Comparison of ENCODE assay signal across 5 mouse cellular contexts in the genomic region with DNA sequence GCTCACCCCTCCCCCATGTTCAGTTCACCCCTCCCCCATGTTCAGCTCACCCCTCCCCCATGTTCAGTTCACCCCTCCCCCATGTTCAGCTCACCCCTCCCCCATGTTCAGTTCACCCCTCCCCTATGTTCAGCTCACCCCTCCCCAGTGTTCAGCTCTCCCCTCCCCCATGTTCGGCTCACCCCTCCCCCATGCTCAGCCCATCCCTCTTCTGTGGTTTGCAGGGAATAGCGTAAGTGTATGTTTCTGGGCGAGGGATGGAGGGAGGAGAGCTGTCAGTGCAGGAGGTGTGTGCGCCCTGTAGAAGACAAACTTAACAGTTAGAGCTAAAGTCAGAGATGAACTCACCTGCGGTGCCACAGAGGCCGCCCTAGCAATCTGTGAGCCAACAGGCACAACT. TPM values are rescaled to one million over a fixed set of nuclear protein-coding genes. Genes with fewer than 3 reads are reported as not detected.
DNase-seq lines count a peak whose midpoint lies in the region; TF ChIP-seq lines count a peak whose summit lies in the region.
"Not testable (repeated sequence)": the region's sequence is repeated elsewhere in the genome, so short reads cannot be mapped to it uniquely, and the experiment has no call there.
"Had no signal": no experiment of that assay in that cellular context is flagged by ENCODE, and none has a peak within 500 bp of the region (broad histone marks: within the 10 kb centered on the region; RNA-seq: fewer than 3 reads in every experiment).

No protein-coding gene starts in this region.

- H3K36me3 ChIP-seq in ES-Bruce4 (ENCODE audit: control insufficient read depth, insufficient read depth, low read length, poor library complexity, severe bottlenecking); ES-E14 (ENCODE audit: control insufficient read depth, insufficient read depth, low read length, poor library complexity, severe bottlenecking): not testable (repeated sequence)

- H3K9me3 ChIP-seq in ES-Bruce4 (replicated peaks; ENCODE audit: control insufficient read depth, insufficient read depth, low read length, poor library complexity, severe bottlenecking); ES-E14 (ENCODE audit: control insufficient read depth, insufficient read depth, low read depth, low read length): not testable (repeated sequence)

- DNase-seq in ES-E14 (ENCODE audit: low read depth, low spot score), result not testable (repeated sequence)
- DNase-seq in ZHBTc4 (ENCODE audit: low read depth, low spot score), result peak; percentile 82
- DNase-seq in thymus, postnatal 0 days (ENCODE audit: low spot score), result peak; percentile 31

- not testable (repeated sequence) for H3K9ac ChIP-seq in ES-Bruce4 (ENCODE audit: low read depth, poor library complexity, severe bottlenecking); ES-E14 (ENCODE audit: insufficient read depth, low read depth, low read length, poor library complexity, severe bottlenecking)

- in situ Hi-C loops in ES-E14 (cut with MboI; ENCODE audit: low sequenced_read_pairs in 2 of 2, unreplicated experiment in 2 of 2), result not testable (repeated sequence)

- H3K4me1 ChIP-seq in ES-Bruce4 (ENCODE audit: control insufficient read depth, insufficient read depth, low read length), result peaks cover 15% of the 10 kb centered on the region
- H3K4me1 ChIP-seq in ES-E14 (ENCODE audit: control insufficient read depth in 2 of 2, insufficient read depth in 2 of 2, low read length in 2 of 2, poor library complexity in 1 of 2), result peaks cover 10 to 34% of the 10 kb centered on the region in 2 experiments

- H3K27me3 ChIP-seq in ES-Bruce4 (ENCODE audit: control insufficient read depth, insufficient read depth, low read length, poor library complexity, severe bottlenecking), result not testable (repeated sequence)

- not testable (repeated sequence) for H3K4me3 ChIP-seq in ES-Bruce4 (ENCODE audit: low read depth, low read length)
- peak overlapping the region in 1 of 2 experiments; percentile 14; a peak in 1 of 4 replicates for H3K4me3 ChIP-seq in ES-E14 (ENCODE audit: insufficient read depth in 1 of 2, low read depth in 1 of 2, low read length in 2 of 2, poor library complexity in 1 of 2, severe bottlenecking in 1 of 2)

- TF ChIP-seq CTCF in ES-Bruce4 (IDR thresholded peaks at IDR 0.05; ENCODE audit: low read depth, low read length), result not testable (repeated sequence)

- H3K27ac ChIP-seq in ES-Bruce4 (ENCODE audit: insufficient read depth, low read length) (peak overlapping the region; percentile 13; the same call in 1 of the 2 replicates), ES-E14 (ENCODE audit: insufficient read depth, low read depth, low read length, poor library complexity, severe bottlenecking) (peak overlapping the region; percentile 23; the same call in 1 of the 2 replicates)

- TF ChIP-seq EP300 in ES-Bruce4 (IDR thresholded peaks at IDR 0.05; ENCODE audit: insufficient read depth, low read depth, low read length), result peak; percentile 39; the same call in 1 of the 2 replicates

- not testable (repeated sequence) for TF ChIP-seq POLR2A in ES-Bruce4 (IDR thresholded peaks at IDR 0.05; ENCODE audit: insufficient read depth, low read length)

RNA-seq across cellular contexts. Expression of a gene that starts 9.2 kb away (rescaled TPM):
- 37.8 and 40.5 TPM in 2 replicates for polyA plus RNA-seq in ES-Bruce4 (2011; ENCODE audit: insufficient read depth, insufficient read length, low read depth, missing spikeins)
- total RNA-seq in ES-E14 (2012; rRNA removed), result 18.2 and 19.9 TPM in 2 replicates
- polyA plus RNA-seq in thymus, postnatal 0 days (2015; fragmentation: Nextera tagmentation; extraction: Ambion mirVana), result 8.1 and 9.6 TPM in 2 replicates
- polyA plus RNA-seq: C2C12 had no signal
